ENCODE assay signal across 21 mouse cellular contexts in the genomic region with DNA sequence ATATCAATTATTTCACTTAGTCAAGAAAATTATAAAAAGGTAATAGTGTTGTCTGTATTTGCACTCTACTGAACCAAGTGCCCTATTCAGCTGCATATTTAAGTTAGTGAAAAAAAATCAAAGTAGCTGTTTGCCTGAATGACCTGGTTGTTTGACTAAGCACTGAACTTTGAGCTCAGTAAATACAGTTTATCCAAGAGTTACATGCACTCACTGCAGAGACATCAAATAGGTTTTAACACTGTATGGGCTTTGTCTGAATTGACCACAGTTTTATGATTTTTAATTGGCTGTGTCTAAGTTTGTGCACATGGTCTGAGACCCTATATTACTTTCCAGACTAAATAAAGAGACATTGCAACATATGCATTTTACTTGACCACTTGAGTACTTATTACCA.
"Had no signal": no experiment of that assay in that cellular context is flagged by ENCODE, and none has a peak within 500 bp of the region (broad histone marks: within the 10 kb centered on the region; RNA-seq: fewer than 3 reads in every experiment).

No protein-coding gene starts in this region.

- H3K27me3 ChIP-seq: kidney, embryonic 15.5 days; limb, embryonic 13.5 days; liver, embryonic 13.5 days; lung, embryonic 15.5 days; megakaryocyte, embryonic 14.5 days; midbrain, embryonic 13.5 days; neural tube, embryonic 13.5 days had no signal

- H3K4me2 ChIP-seq: kidney, embryonic 15.5 days; limb, embryonic 13.5 days; liver, embryonic 13.5 days; lung, embryonic 15.5 days; midbrain, embryonic 13.5 days; neural tube, embryonic 13.5 days had no signal

- H3K27ac ChIP-seq: kidney, embryonic 15.5 days; limb, embryonic 10.5 days; limb, embryonic 13.5 days; liver, embryonic 13.5 days; lung, embryonic 15.5 days; midbrain, embryonic 10.5 days; midbrain, embryonic 13.5 days; neural tube, embryonic 13.5 days had no signal

- DNase-seq: kidney, adult 11 months; kidney, adult 8-10 months; kidney, postnatal 10 days; kidney, postnatal 36 days; liver, embryonic 13.5 days; lung, adult 18-20 months; lung, postnatal 10 days; lung, postnatal 36 days; thymus, adult 2 months; thymus, postnatal 14 days; thymus, postnatal 4 days had no signal

- H3K36me3 ChIP-seq: kidney, embryonic 15.5 days; limb, embryonic 10.5 days; limb, embryonic 13.5 days; liver, embryonic 13.5 days; lung, embryonic 15.5 days; midbrain, embryonic 10.5 days; midbrain, embryonic 13.5 days; neural tube, embryonic 13.5 days had no signal

- H3K9me3 ChIP-seq: kidney, embryonic 15.5 days; limb, embryonic 10.5 days; limb, embryonic 13.5 days; liver, embryonic 13.5 days; lung, embryonic 15.5 days; megakaryocyte, embryonic 14.5 days; midbrain, embryonic 10.5 days; midbrain, embryonic 13.5 days; neural tube, embryonic 13.5 days had no signal

- H3K4me1 ChIP-seq: kidney, embryonic 15.5 days; limb, embryonic 10.5 days; limb, embryonic 13.5 days; liver, embryonic 13.5 days; lung, embryonic 15.5 days; megakaryocyte, embryonic 14.5 days; midbrain, embryonic 10.5 days; midbrain, embryonic 13.5 days; neural tube, embryonic 13.5 days had no signal

- H3K4me3 ChIP-seq: kidney, embryonic 15.5 days; limb, embryonic 10.5 days; limb, embryonic 13.5 days; liver, embryonic 13.5 days; lung, embryonic 15.5 days; megakaryocyte, embryonic 14.5 days; midbrain, embryonic 10.5 days; midbrain, embryonic 13.5 days; myocyte; neural tube, embryonic 13.5 days had no signal

- ATAC-seq: midbrain, embryonic 13.5 days; midbrain, embryonic 16.5 days had no signal

- H3K9ac ChIP-seq: kidney, embryonic 15.5 days; limb, embryonic 13.5 days; liver, embryonic 13.5 days; lung, embryonic 15.5 days; midbrain, embryonic 13.5 days; neural tube, embryonic 13.5 days had no signal
